Mouse (Mus musculus): ENCODE measurements around the gene Rock2. TPM values are rescaled to one million over a fixed set of nuclear protein-coding genes. Genes with fewer than 3 reads are reported as not detected.

Gene Rock2
- polyA plus RNA-seq, 1 experiment from 2014 or later = 10.9 TPM

DNA sequence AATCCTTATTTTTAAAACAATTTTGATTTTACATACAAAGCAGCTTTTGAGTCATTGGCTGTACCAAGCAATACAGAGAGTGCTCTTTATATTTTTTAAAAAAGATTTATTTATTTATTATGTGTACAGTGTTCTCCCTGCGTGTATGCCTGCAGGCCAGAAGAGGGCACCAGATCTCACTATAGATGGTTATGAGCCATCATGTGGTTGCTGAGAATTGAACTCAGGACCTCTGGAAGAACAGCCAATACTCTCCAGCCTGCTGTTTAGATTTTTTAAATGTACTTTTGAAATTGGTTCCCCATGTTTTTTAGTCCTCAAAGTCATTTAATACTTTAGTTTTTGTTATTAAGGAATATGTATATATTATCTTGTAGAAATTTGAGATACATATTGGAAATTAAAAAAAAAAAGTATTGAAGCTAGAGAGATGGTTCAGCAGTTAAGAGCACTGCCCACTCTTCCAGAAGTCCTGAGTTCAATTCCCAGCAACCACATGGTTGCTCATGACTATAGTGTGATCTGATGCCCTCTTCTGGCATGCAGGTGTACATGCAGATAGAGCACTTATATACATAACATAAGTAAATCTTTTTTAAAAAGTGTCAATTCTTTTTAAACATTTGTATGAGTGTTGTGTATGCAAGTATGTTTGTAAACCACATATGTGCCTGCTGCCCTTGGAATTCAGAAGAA lies 13.4 kb downstream of the Rock2 start:
- H3K36me3 ChIP-seq (ENCODE audit: control insufficient read depth, insufficient read depth, low read length) = no peaks in the 10 kb centered on the region
- H3K4me2 ChIP-seq (ENCODE audit: low read depth, low read length) = no peak overlapping the region
- 0 out of 2 replicates have a peak, but pooled peaks cover 7% of the 10 kb centered on the region for H3K4me1 ChIP-seq (ENCODE audit: control insufficient read depth, insufficient read depth, low read length)
- H3K9me3 ChIP-seq (ENCODE audit: control insufficient read depth, low read length) = no peaks in the 10 kb centered on the region
- H3K27me3 ChIP-seq (replicated peaks; ENCODE audit: control insufficient read depth, insufficient read depth, low read length) = no peaks in the 10 kb centered on the region
- H3K9ac ChIP-seq (ENCODE audit: low read depth, low read length) = no peak overlapping the region
- H3K27ac ChIP-seq (ENCODE audit: low read length) = no peak overlapping the region
- ATAC-seq = no peak
- no peak overlapping the region for H3K4me3 ChIP-seq (ENCODE audit: low read length)
- WGBS = 93% methylated on average over 1 of the region's 1 CpGs

DNA sequence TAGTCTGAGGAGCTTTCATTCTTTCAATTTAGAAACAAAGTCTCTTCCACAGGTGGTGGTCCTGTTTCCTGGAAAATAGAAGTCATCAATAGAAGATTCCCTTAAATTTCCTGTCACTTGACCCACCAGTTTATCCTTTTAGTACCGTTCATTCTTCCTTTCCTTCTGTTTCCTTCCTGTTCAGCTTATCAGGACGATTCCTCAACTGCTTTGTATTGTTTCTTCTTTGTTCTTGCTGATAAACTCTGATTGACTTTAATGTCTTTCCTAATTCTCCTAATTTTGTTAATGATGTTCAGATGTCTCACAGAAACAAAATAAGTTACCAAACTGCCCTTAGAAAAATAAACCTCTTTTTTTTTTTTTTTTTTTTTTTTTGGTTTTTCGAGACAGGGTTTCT lies 16.8 kb downstream of the Rock2 start:
- H3K27ac ChIP-seq (ENCODE audit: low read length) = no peak overlapping the region
- H3K9ac ChIP-seq (ENCODE audit: low read depth, low read length) = no peak overlapping the region
- 58% methylated on average over 2 of the region's 3 CpGs for WGBS
- ATAC-seq = no peak
- 0 out of 2 replicates have a peak, but pooled peaks cover 7% of the 10 kb centered on the region for H3K4me1 ChIP-seq (ENCODE audit: control insufficient read depth, insufficient read depth, low read length)
- H3K4me3 ChIP-seq (ENCODE audit: low read length) = no peak overlapping the region
- no peak overlapping the region for H3K4me2 ChIP-seq (ENCODE audit: low read depth, low read length)
- H3K27me3 ChIP-seq (replicated peaks; ENCODE audit: control insufficient read depth, insufficient read depth, low read length) = no peaks in the 10 kb centered on the region
- H3K36me3 ChIP-seq (ENCODE audit: control insufficient read depth, insufficient read depth, low read length) = no peaks in the 10 kb centered on the region
- no peaks in the 10 kb centered on the region for H3K9me3 ChIP-seq (ENCODE audit: control insufficient read depth, low read length)

DNA sequence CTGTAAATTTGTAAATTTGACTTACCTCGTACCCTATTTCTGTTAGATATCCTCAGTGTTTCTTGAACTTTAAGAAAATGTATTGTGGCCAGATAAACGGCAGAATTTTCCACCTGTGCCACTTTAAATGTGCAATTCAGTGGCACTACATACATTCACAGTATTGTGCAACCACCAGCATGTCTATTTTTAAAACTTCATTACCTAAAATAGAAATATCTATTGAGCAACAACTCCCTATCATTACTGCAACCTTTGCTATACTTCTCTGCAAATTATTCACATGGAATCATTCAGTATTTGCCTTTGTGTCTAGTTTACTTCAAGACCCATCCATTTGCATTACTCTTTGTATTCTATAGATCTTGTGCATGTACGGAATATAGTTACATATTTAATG lies 17.9 kb downstream of the Rock2 start:
- Histone ChIP-seq H3K4me2 (ENCODE audit: low read depth, low read length) (no peak overlapping the region), H3K4me1 (ENCODE audit: control insufficient read depth, insufficient read depth, low read length) (0 out of 2 replicates have a peak, but pooled peaks cover 7% of the 10 kb centered on the region), H3K36me3 (ENCODE audit: control insufficient read depth, insufficient read depth, low read length) (no peaks in the 10 kb centered on the region), H3K27ac (ENCODE audit: low read length) (no peak overlapping the region), H3K27me3 (replicated peaks; ENCODE audit: control insufficient read depth, insufficient read depth, low read length) (no peaks in the 10 kb centered on the region), H3K9me3 (ENCODE audit: control insufficient read depth, low read length) (no peaks in the 10 kb centered on the region), H3K9ac (ENCODE audit: low read depth, low read length) (no peak overlapping the region), H3K4me3 (ENCODE audit: low read length) (no peak overlapping the region)
- 85% methylated on average over 3 of the region's 3 CpGs for WGBS
- ATAC-seq = 0 out of 2 replicates have a peak, but pooled peaks have one; percentile 54

DNA sequence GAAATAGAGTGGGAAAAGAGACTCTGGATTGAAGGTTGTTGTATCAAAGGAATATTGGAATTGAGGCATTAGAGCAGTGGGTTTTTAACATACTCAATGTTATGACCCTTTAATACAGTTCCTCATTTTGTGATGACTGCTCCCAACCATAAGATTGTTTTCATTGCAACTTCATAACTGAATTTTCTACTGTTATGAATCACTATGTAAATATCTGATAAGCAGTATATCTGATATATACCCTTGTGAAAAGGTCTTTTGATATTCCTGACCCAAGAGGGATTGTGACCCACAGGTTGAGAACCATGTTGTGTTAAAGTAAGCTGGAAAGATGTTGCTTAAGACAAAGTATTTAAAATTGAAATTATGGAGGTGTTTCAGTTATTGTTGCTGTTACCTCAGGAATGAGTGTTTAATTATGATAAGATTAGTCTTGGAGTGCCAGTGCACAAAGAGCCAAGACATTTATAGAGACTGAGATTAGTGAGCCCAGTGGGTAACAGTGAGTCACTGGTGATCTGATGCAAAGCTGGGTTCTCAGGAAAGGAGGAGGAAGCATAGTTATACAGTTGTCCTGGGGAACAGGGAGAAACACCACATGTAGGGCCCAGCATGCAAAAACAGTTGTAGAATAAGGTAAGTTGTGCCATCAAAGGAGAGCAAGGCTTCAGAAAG lies 25.6 kb downstream of the Rock2 start:
- Histone ChIP-seq H3K4me2 (ENCODE audit: low read depth, low read length) (no peak overlapping the region), H3K4me3 (ENCODE audit: low read length) (no peak overlapping the region), H3K9ac (ENCODE audit: low read depth, low read length) (no peak overlapping the region), H3K9me3 (ENCODE audit: control insufficient read depth, low read length) (no peaks in the 10 kb centered on the region), H3K27me3 (replicated peaks; ENCODE audit: control insufficient read depth, insufficient read depth, low read length) (no peaks in the 10 kb centered on the region), H3K4me1 (ENCODE audit: control insufficient read depth, insufficient read depth, low read length) (0 out of 2 replicates have a peak, but pooled peaks cover 2% of the 10 kb centered on the region), H3K27ac (ENCODE audit: low read length) (no peak overlapping the region), H3K36me3 (ENCODE audit: control insufficient read depth, insufficient read depth, low read length) (no peaks in the 10 kb centered on the region)
- ATAC-seq = peak; percentile 87

DNA sequence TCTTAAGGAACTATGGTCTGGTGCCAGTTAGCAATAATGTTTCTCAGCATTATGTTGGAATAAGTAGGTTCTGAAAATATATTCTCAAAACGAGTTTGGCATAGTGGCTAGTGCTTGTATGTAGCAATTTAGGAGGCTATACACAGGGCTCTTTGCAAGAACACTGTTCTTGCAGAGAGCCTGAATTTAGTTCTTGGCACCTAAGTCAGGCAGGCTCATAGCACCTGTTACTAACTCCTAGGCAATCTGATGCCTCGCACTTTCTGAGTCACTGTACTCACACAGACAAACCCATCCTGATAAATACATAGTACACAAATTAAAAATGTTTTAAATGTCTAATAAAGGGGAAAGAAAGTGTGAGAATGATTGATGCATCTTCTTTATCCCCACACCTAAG lies 33.2 kb downstream of the Rock2 start:
- no peak for ATAC-seq
- H3K4me1 ChIP-seq (ENCODE audit: control insufficient read depth, insufficient read depth, low read length) = no peaks in the 10 kb centered on the region
- 86% methylated on average over 2 of the region's 2 CpGs for WGBS
- no peaks in the 10 kb centered on the region for H3K9me3 ChIP-seq (ENCODE audit: control insufficient read depth, low read length)
- no peak overlapping the region for H3K4me3 ChIP-seq (ENCODE audit: low read length)
- no peaks in the 10 kb centered on the region for H3K27me3 ChIP-seq (replicated peaks; ENCODE audit: control insufficient read depth, insufficient read depth, low read length)
- no peak overlapping the region for H3K4me2 ChIP-seq (ENCODE audit: low read depth, low read length)
- H3K9ac ChIP-seq (ENCODE audit: low read depth, low read length) = no peak overlapping the region
- no peaks in the 10 kb centered on the region for H3K36me3 ChIP-seq (ENCODE audit: control insufficient read depth, insufficient read depth, low read length)
- H3K27ac ChIP-seq (ENCODE audit: low read length) = no peak overlapping the region

DNA sequence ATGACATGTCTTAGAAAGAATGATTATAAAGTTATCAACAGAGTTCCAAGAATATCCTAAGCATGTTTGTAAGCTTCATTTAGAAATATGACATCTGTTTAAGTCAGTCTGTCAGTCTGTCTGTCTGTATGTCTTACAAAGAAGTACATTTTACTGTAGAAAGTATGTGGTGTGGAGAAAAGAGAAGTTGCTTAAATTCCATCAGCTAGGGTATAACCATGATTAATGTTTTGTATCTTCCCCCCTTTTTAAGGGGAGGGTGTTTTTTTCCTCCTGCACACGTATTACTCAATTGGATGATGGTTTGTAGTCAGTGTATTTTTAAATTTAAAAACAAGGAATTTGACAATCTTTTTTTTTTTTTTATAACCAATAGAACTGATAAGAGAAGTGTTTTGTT lies 39.7 kb downstream of the Rock2 start:
- Histone ChIP-seq H3K9me3 (ENCODE audit: control insufficient read depth, low read length) (no peaks in the 10 kb centered on the region), H3K4me2 (ENCODE audit: low read depth, low read length) (no peak overlapping the region), H3K27ac (ENCODE audit: low read length) (no peak overlapping the region), H3K36me3 (ENCODE audit: control insufficient read depth, insufficient read depth, low read length) (no peaks in the 10 kb centered on the region), H3K9ac (ENCODE audit: low read depth, low read length) (no peak overlapping the region), H3K27me3 (replicated peaks; ENCODE audit: control insufficient read depth, insufficient read depth, low read length) (no peaks in the 10 kb centered on the region), H3K4me3 (ENCODE audit: low read length) (no peak overlapping the region), H3K4me1 (ENCODE audit: control insufficient read depth, insufficient read depth, low read length) (no peaks in the 10 kb centered on the region)
- no peak for ATAC-seq
- WGBS = 62% methylated on average over 1 of the region's 1 CpGs

DNA sequence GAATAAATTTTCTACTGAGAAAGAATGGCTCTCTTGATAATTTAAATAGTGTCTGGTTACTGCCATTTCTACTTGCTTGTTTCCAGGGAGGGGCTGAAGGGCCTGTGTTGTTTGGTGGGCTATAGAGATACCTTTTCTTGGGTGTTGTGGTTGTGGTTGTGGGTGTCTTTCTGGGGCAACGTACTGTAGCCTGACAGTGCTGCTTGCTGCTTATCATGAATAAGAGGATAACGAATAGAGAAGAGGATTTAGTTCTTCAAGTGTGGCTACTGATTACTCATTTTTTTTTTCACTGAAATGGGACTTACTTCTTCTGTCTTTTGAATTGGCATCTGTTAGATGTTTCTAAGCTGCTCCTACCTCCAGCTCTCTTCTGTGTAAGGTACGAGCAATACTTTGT lies 47.3 kb downstream of the Rock2 start:
- no peak for ATAC-seq

DNA sequence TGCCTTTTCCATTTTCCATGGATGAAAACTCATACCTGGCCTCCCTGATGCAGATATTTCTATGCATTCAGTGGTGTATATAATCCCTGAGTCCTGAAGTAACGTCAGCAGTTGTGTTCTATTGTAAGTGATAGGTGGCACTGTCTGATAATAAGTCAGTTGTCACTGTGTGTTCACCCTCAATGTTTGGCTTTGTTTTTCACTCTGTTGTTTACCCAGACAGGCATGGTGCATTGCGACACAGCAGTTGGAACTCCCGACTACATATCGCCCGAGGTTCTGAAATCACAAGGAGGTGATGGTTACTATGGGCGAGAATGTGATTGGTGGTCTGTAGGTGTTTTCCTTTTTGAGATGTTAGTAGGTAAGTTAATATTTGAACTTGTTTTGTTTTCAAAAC lies 53.5 kb downstream of the Rock2 start:
- H3K4me2 ChIP-seq (ENCODE audit: low read depth, low read length) = no peak overlapping the region
- WGBS = 91% methylated on average over 6 of the region's 6 CpGs
- H3K27me3 ChIP-seq (replicated peaks; ENCODE audit: control insufficient read depth, insufficient read depth, low read length) = no peaks in the 10 kb centered on the region
- no peak for ATAC-seq
- H3K9me3 ChIP-seq (ENCODE audit: control insufficient read depth, low read length) = no peaks in the 10 kb centered on the region
- H3K4me1 ChIP-seq (ENCODE audit: control insufficient read depth, insufficient read depth, low read length) = no peaks in the 10 kb centered on the region
- no peak overlapping the region for H3K9ac ChIP-seq (ENCODE audit: low read depth, low read length)
- no peak overlapping the region for H3K27ac ChIP-seq (ENCODE audit: low read length)
- no peak overlapping the region for H3K4me3 ChIP-seq (ENCODE audit: low read length)
- no peaks in the 10 kb centered on the region for H3K36me3 ChIP-seq (ENCODE audit: control insufficient read depth, insufficient read depth, low read length)

More for the DNA sequence above, 47.3 kb downstream of the Rock2 start:
- Histone ChIP-seq H3K36me3 (ENCODE audit: control insufficient read depth, insufficient read depth, low read length) (no peaks in the 10 kb centered on the region), H3K27me3 (replicated peaks; ENCODE audit: control insufficient read depth, insufficient read depth, low read length) (no peaks in the 10 kb centered on the region), H3K4me3 (ENCODE audit: low read length) (no peak overlapping the region), H3K4me1 (ENCODE audit: control insufficient read depth, insufficient read depth, low read length) (no peaks in the 10 kb centered on the region), H3K9ac (ENCODE audit: low read depth, low read length) (no peak overlapping the region), H3K4me2 (ENCODE audit: low read depth, low read length) (no peak overlapping the region), H3K27ac (ENCODE audit: low read length) (no peak overlapping the region), H3K9me3 (ENCODE audit: control insufficient read depth, low read length) (no peaks in the 10 kb centered on the region)
- WGBS = 81% methylated on average over 3 of the region's 3 CpGs

DNA sequence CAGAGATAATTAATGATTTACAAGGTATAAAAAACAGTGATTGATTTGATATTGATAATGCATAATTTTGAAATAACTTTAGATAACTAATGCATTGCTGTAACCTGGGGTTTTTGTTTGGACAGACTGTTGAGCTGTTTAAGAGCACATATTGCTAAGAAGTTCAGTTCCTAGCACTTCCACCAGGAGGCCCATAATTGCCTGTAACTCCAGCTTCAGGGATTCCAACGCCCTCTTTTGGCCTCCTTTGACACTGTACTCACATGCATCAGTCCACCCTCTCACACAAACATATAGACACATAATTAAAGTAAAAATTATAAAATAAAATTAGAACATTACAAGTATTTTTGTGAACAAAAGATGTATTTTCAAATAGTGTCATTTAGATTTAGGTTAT lies 64.2 kb downstream of the Rock2 start:
- peaks cover 11% of the 10 kb centered on the region for H3K36me3 ChIP-seq (ENCODE audit: control insufficient read depth, insufficient read depth, low read length)
- ATAC-seq = no peak
- 71% methylated on average over 1 of the region's 1 CpGs for WGBS

More for the DNA sequence above, 64.2 kb downstream of the Rock2 start:
- Histone ChIP-seq H3K9ac (ENCODE audit: low read depth, low read length) (no peak overlapping the region), H3K4me2 (ENCODE audit: low read depth, low read length) (no peak overlapping the region), H3K4me1 (ENCODE audit: control insufficient read depth, insufficient read depth, low read length) (no peaks in the 10 kb centered on the region), H3K27ac (ENCODE audit: low read length) (no peak overlapping the region), H3K9me3 (ENCODE audit: control insufficient read depth, low read length) (no peaks in the 10 kb centered on the region), H3K27me3 (replicated peaks; ENCODE audit: control insufficient read depth, insufficient read depth, low read length) (no peaks in the 10 kb centered on the region), H3K4me3 (ENCODE audit: low read length) (no peak overlapping the region)
